Mouse (Mus musculus): Measurements from ENCODE around the gene Strip1.
"Not testable (repeated sequence)": the region's sequence is repeated elsewhere in the genome, so short reads cannot be mapped to it uniquely, and the experiment has no call there.

The Strip1 gene

DNA sequence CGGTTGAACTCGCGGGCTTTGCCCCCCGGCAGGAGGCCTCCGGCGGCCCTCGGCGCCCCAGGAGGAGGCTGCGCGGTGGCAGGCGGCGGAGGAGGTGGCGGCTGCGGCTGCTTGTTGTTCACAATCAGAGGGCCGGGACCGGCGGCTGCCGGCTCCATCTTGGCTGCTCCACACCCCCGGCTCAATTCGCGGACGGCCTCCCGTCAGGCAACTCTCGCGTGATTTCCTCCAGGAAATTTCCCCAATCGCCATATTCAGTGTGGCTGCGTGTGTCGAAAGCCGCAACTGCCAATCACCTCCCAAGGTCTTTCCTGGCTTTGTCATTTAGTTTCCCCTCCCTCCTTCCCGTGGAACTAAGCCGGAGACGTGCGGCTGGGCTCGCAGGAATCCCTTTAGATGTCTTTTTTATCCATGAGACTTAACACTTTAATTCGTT is at the start of gene Strip1:
Strip1 (minus strand) TSS at position 172 of the 436 bp plus-strand sequence.
- peak; percentile 98 for DNase-seq (ENCODE audit: low read depth, low spot score)

DNA sequence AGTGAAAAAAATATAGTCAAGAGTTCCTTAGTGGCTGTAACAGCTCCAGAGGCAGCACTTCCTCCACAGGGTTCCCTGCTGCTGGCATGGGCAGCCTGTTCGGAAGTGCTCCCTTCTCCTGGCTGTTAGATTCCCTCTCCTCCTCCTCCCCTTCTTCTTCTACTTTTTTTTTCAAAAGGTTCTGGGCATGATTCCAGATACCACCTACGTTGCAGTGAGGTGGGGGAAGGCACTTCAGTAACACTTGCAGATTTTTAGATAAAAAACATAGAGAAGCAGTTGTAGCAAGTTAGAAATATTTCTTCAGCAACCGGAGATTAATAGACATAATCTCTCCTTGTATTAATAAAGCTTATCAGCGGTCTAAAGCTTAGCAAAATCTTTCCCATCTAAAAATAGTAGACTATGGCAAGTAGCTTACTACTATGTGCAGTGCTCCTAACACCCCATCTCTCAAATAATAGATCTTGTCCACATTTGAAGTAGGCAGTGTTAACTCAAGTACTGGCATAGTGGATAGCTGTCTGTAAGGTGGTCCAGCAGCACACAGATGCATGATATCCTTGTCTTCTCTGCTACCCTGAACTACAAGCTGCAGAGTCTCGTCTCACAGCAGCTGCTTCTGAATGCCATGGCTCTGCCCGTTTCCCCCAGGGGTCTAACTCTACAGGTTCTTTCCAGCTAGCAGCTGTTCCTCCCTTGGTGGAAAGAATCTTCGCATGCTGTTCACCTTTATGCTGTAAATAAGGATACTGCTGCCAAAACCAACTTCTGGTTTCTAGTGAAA is 49.5 kb upstream of the Strip1 start:
- DNase-seq (ENCODE audit: low read depth, low spot score), result peak; percentile 33

GRCm38 (mm10) chr3:107671509-107671908 is 40.0 kb upstream of the Strip1 start:
- no peak for DNase-seq (ENCODE audit: low read depth, low spot score)

- DNase-seq (ENCODE audit: low read depth, low spot score), result no peak
Observed at GRCm38 (mm10) chr3:107670500-107670899, 39.0 kb upstream of the Strip1 start.

GRCm38 (mm10) chr3:107668786-107669185 is 37.3 kb upstream of the Strip1 start:
- no peak for DNase-seq (ENCODE audit: low read depth, low spot score)

DNA sequence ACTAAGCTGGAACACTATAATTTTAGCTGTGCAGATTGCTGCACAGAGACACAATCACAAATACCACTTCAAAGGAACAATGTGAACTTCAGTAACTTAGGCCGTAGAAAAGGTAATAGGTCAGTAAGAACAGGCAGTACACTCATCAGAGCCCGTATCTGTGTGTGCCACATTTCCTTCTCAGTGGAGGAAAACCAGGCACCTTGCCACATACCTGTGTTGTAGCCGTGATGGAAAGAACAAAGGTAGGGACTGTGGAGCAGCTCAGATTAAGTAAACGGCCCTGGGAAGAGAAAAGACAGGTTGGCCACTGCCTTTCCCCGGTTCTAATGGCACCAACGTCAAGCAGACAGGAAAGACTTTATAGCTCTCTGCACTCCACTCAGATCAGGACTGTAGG is 35.9 kb upstream of the Strip1 start:
- no peak for DNase-seq (ENCODE audit: low read depth, low spot score)

DNA sequence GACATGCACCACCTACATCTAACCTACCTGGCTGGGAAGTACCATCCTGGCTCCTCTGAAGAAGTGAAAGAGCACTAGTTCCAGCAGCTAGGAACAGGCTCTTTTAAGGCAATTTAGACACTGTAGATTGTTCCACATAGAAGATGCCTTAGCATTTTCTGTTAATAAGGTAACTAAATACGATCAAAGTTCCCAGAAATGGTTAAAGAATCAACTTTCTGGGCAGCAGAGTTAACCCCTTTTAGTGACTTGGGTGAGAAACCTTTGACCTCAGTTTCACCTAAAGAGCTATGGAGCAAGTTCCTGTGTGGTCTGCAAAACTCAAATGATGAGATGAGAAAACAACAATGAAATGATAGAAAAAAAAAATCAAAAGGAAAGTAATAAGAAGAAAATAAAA is 33.1 kb upstream of the Strip1 start:
- no peak for DNase-seq (ENCODE audit: low read depth, low spot score)

DNA sequence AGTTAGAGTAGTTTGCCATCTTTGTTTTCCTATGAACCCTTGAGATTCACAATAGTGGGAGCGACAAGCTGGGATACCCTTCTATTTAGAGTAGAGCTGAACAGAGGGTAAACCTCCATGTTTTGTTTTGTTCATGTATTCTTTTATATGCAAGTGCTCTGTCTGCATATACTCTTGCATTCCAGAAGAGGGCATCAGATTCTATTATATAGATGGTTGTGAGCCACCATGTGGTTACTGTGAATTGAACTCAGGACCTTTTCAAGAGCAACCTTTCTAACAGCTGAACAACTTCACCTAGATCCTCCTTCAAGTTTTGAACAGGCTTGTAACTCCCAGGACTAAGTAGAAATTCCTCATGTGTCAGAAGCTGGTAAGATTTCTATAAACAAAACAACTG is 27.5 kb upstream of the Strip1 start:
- no peak for DNase-seq (ENCODE audit: low read depth, low spot score)

- no peak for DNase-seq (ENCODE audit: low read depth, low spot score)
Observed at GRCm38 (mm10) chr3:107656888-107657287, 25.4 kb upstream of the Strip1 start.

DNA sequence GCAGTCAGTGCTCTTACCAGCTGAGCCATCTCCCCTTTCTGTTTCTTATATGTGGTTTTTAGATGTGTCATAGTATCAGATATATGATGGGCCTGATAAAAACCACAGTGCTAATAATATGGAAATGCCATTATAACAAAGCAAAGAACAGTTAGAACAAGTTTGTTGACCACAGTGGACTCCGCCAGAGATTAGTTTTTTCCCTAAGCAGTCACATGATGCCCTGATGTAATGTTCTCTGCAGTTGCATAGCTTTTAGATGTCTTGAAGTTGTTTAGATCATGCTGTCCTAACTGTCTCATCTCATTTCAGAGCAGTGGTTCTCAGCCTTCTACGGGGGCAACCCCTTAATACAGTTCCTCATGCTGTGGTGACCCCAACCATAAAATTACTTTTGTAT is 24.7 kb upstream of the Strip1 start:
- DNase-seq (ENCODE audit: low read depth, low spot score), result no peak

DNA sequence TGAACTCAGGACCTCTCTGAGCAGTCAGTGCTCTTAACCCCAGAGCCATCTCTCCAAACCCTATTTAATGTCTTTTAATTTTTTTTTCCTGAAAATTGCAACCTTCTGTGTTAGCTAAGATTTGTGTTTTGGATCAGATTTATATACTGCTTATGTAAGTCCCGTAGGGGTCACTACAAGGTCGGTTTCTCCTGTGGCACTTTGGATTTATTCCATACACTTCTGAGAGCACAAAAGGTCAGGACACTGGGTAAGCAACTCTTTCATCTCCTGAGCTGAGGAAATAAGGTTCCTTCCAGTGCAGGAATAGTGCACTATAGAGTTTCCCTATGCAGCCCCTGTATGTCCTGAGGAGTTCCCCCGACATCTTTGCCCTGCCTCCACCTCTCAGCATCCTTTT is 24.0 kb upstream of the Strip1 start:
- DNase-seq (ENCODE audit: low read depth, low spot score), result no peak

- no peak for DNase-seq (ENCODE audit: low read depth, low spot score)
Observed at GRCm38 (mm10) chr3:107654861-107655260, 23.4 kb upstream of the Strip1 start.

DNA sequence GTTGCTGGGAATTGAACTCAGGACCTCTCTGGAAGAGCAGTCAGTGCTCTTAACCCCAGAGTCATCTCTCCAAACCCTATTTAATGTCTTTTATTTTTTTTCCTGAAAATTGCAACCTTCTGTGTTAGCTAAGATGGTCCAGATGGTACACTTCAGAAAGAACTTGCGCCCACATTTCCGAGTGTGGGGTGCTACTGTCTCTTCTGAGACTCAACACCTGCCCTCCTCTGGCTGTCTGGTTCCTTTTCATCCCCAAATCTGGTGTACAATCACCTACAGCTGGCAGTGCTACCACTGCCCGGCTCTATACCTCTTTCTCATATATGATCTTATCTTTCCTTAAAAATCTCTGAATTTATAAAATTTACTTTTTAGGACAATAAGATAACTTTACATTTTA is 21.5 kb upstream of the Strip1 start:
- DNase-seq (ENCODE audit: low read depth, low spot score), result no peak

GRCm38 (mm10) chr3:107650276-107650675 is 18.8 kb upstream of the Strip1 start:
- DNase-seq (ENCODE audit: low read depth, low spot score), result not testable (repeated sequence)

- DNase-seq (ENCODE audit: low read depth, low spot score), result no peak
Observed at GRCm38 (mm10) chr3:107646947-107647346, 15.5 kb upstream of the Strip1 start.

- no peak for DNase-seq (ENCODE audit: low read depth, low spot score)
Observed at GRCm38 (mm10) chr3:107637606-107638172, 6.2 kb upstream of the Strip1 start.

DNA sequence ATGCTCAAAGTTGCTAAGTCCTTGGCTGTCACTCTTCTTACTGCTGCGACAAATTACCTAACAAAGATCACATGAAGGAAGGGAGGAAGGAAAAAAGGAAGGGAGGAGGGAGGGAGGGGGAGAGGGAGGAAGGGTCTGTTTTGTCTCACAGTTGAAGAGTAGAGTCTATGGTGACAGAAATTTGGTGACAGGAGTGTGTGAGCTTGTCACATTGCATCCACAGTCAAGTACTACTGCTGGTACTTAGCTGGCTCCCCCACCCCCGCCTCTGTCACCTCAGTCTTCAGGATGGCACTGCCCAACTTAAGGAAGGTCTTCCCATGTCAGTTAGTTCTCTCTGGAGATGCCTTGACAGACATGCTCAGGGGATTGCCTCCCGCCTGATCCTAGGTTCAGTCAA is 4.7 kb upstream of the Strip1 start:
- DNase-seq (ENCODE audit: low read depth, low spot score), result no peak

DNA sequence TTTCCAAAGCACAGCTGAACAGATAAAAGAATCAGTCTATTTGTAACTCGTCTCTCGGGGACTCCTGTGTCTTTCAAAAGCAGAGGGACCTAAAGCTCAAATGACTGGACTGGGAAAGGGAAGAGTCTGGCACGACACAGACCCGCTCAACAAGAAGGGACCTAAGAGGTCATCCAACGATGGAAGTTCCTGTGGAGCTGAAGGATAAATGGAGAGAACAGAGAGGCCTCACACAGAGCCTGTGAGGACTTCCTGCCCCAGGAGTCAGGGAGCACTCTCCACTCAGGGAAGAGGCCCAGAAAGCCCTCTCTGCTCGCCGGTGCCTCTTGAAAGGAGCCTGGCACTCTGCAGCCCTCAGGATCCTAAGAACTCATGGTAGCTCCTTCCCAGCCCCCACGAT is 4.3 kb upstream of the Strip1 start:
- no peak for DNase-seq (ENCODE audit: low read depth, low spot score)

GRCm38 (mm10) chr3:107633906-107634305 is 2.4 kb upstream of the Strip1 start:
- DNase-seq (ENCODE audit: low read depth, low spot score), result no peak

DNA sequence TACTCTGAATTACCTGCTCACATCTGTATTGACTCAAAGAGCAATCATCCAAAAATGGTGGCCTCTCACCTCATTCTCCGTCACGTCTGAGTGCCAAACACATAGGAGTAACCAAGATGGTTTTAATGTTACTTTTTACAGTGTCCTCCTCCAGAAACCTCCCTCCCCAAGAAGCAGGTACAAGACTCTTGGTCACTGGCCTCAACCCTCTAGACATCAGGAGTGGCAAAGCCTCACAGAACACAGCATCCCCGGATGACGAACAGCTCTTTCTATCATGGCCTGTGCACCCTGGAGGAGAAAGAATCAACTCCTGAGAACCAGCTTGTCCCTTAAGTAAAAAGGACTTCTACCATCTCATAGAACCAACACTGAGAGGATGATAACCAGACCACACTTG is 1.3 kb upstream of the Strip1 start:
- no peak for DNase-seq (ENCODE audit: low read depth, low spot score)

DNA sequence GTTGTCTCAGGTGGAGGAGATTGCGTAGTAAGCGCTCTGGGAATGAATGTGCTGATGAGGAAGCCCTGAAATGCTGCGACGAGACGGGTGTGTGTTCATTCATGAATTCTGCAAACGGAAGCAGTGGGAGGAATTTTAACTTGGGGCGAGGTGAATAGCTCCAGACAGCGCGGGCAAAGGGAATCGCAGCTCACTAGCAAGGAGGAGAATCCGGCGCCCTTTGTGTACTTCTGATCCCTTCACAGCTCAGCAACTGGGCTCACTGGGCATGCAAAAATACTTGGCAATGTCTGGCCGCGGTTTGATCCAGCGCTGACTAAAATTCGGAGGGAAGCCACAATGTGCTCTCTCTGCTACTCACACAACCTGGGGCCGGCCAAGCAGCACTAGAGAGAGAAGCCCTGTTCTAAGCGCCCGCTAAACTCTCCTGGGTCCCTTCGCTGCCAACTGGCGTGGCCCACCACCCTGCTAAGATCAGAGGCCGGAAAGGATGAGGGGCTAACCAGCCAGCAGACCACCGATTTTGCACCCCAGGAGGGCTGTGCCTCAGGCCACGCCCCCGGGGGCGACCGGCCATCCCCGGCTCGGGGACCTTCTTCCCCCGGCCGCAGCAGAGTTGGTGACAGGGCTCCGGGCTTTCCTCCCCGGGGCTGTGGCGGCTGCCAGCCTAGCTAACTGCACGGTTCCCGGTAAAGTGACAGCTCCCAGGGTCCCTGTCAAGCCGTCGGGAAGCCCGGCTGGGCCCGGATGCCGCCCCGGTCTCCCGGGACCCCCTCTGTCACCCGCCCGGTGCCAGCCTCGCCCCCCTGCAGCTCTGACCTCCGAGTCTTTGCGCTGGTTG is 592 bp downstream of the Strip1 start, which contains the start of gene Gm10961:
Gm10961 (plus strand) TSS at position 641 of the 841 bp plus-strand sequence.
- peak; percentile 72 for DNase-seq (ENCODE audit: low read depth, low spot score)

DNA sequence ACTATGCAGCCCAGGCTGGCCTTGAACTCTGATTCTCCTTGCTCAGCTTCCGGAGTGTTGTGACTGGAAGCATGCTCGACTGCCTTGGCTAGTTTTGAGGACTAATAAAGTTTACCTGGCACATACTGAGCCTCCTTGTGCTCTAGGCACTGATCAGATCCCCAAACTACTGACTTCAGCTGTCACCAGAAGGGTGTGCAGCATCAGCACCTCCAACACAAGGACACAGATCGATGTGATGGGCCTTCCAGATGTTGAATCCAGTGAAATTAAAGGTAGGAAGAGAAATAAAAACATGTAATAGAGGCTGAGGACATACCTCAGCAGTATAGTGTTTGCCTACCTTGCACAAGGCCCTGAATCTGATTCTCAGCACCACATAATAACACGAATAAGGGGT is 2.1 kb downstream of the Strip1 start:
- DNase-seq (ENCODE audit: low read depth, low spot score), result no peak

All from ZHBTc4 (cell line).